Mouse (Mus musculus): ENCODE data around the gene Frmd4a.
"Not testable (repeated sequence)": the region's sequence is repeated elsewhere in the genome, so short reads cannot be mapped to it uniquely, and the experiment has no call there.

The Frmd4a gene

GRCm38 (mm10) chr2:4593433-4593832 is 575.9 kb downstream of the Frmd4a start:
- peak; percentile 99 for DNase-seq

GRCm38 (mm10) chr2:4593878-4594387 is 576.4 kb downstream of the Frmd4a start:
- DNase-seq, result peak; percentile 84

- peak; percentile 84 for DNase-seq
Observed at GRCm38 (mm10) chr2:4596992-4597391, 579.5 kb downstream of the Frmd4a start.

GRCm38 (mm10) chr2:4601034-4601890 is 583.7 kb downstream of the Frmd4a start:
- DNase-seq, result peak; percentile 93

- peak; percentile 92 for DNase-seq
Observed at GRCm38 (mm10) chr2:4603361-4603945, 585.9 kb downstream of the Frmd4a start.

- no peak for DNase-seq
Observed at GRCm38 (mm10) chr2:4606559-4606958, 589.0 kb downstream of the Frmd4a start.

GRCm38 (mm10) chr2:4608253-4608652 is 590.7 kb downstream of the Frmd4a start:
- DNase-seq, result no peak

- no peak for DNase-seq
Observed at GRCm38 (mm10) chr2:4609433-4609832, 591.9 kb downstream of the Frmd4a start.

- DNase-seq, result no peak
Observed at GRCm38 (mm10) chr2:4611295-4611694, 593.8 kb downstream of the Frmd4a start.

- peak; percentile 94 for DNase-seq
Observed at GRCm38 (mm10) chr2:4611704-4612103, 594.2 kb downstream of the Frmd4a start.

GRCm38 (mm10) chr2:4614276-4614929 is 596.9 kb downstream of the Frmd4a start:
- DNase-seq, result peak; percentile 95

- DNase-seq, result no peak
Observed at GRCm38 (mm10) chr2:4615014-4615546, 597.6 kb downstream of the Frmd4a start.

GRCm38 (mm10) chr2:4616995-4617394 is 599.5 kb downstream of the Frmd4a start:
- DNase-seq, result no peak

GRCm38 (mm10) chr2:4619126-4619525 is 601.6 kb downstream of the Frmd4a start:
- DNase-seq, result not testable (repeated sequence)

GRCm38 (mm10) chr2:4619893-4620593 is 602.5 kb downstream of the Frmd4a start:
- DNase-seq, result peak; percentile 87

GRCm38 (mm10) chr2:4620640-4621401 is 603.3 kb downstream of the Frmd4a start:
- peak; percentile 97 for DNase-seq

- DNase-seq, result peak; percentile 92
Observed at GRCm38 (mm10) chr2:4621471-4621985, 604.0 kb downstream of the Frmd4a start.

- peak; percentile 16 for DNase-seq
Observed at GRCm38 (mm10) chr2:4626911-4627310, 609.4 kb downstream of the Frmd4a start.

- peak; percentile 77 for DNase-seq
Observed at GRCm38 (mm10) chr2:4628920-4629319, 611.4 kb downstream of the Frmd4a start.

GRCm38 (mm10) chr2:4629470-4629869 is 612.0 kb downstream of the Frmd4a start:
- DNase-seq, result peak; percentile 55

- peak; percentile 86 for DNase-seq
Observed at GRCm38 (mm10) chr2:4630197-4630835, 612.8 kb downstream of the Frmd4a start.

All from heart, adult 11 months (tissue).